Mouse (Mus musculus) G1E (cell line): ENCODE results near the gene Gm17660. TPM values are rescaled to one million over a fixed set of nuclear protein-coding genes. Genes with fewer than 3 reads are reported as not detected.

ENCODE experiments used
- ATAC-seq: 2 replicates; pipeline ENCODE4 v1.8.0; 2016; ENCODE audit warnings: mild to moderate bottlenecking; ENCODE audit not compliant: insufficient number of reproducible peaks, poor library complexity, low FRiP score, severe bottlenecking; ENCODE audit errors: extremely low read depth
- DNase-seq: peaks from one replicate; pipeline ENCODE4 v3.0.0; 2012; ENCODE audit warnings: low spot score
- H3K27me3 ChIP-seq: 2 replicates; pipeline ENCODE4 v1.6.1; 2012; ENCODE audit warnings: mild to moderate bottlenecking, low read length, inconsistent platforms; ENCODE audit not compliant: insufficient read depth
- H3K36me3 ChIP-seq: replicated peaks from 2 replicates; pipeline ENCODE3; 2012; ENCODE audit warnings: mild to moderate bottlenecking, inconsistent platforms
- H3K4me1 ChIP-seq: 2 replicates; pipeline ENCODE4 v1.6.1; 2012; ENCODE audit warnings: low read depth, low read length, inconsistent platforms, mixed read lengths; ENCODE audit not compliant: insufficient read depth
- H3K4me3 ChIP-seq: 2 replicates; pipeline ENCODE4 v1.5.1; 2012; ENCODE audit warnings: low read depth, mild to moderate bottlenecking, inconsistent platforms, low read length, moderate library complexity, mixed read lengths
- H3K9me3 ChIP-seq: replicated peaks from 2 replicates; pipeline ENCODE4 v1.6.1; 2012; ENCODE audit warnings: inconsistent platforms
- CTCF ChIP-seq: IDR thresholded peaks from 2 replicates; pipeline ENCODE4 v1.5.1; 2012; ENCODE audit warnings: low read depth, low read length, inconsistent platforms, mixed read lengths
- GATA1 ChIP-seq: IDR thresholded peaks from 2 replicates; pipeline ENCODE4 v1.6.1; 2012; ENCODE audit warnings: borderline replicate concordance, low read length, inconsistent platforms, mixed read lengths
- GATA2 ChIP-seq: IDR thresholded peaks from 2 replicates; pipeline ENCODE4 v1.6.1; 2012; ENCODE audit warnings: low read depth, low read length, inconsistent platforms, borderline replicate concordance
- POLR2AphosphoS5 ChIP-seq: IDR thresholded peaks from 2 replicates; pipeline ENCODE4 v1.6.1; 2012; ENCODE audit warnings: low read depth, low read length, inconsistent platforms; ENCODE audit not compliant: insufficient replicate concordance
- TAL1 ChIP-seq: conservative IDR thresholded peaks from 2 replicates; pipeline ENCODE4 v1.6.1; 2012; ENCODE audit warnings: low read depth, low read length, inconsistent platforms, mixed read lengths
- polyA plus RNA-seq: library from polyadenylated mRNA; stranded (reverse); fragments of >175 nt; gene quantifications from 2 replicates; pipeline ENCODE4 v1.2.3, GENCODE M21; 2012
- total RNA-seq, 2 experiments: library from RNA; stranded (forward) in 1 of 2; stranded (reverse) in 1 of 2; fragments of 200-1000 nt in 1 of 2; fragments of >200 nt in 1 of 2; fragmentation: Nextera tagmentation in 1 of 2; gene quantifications; 2 replicates each; pipeline ENCODE4 v1.2.3; 2014 to 2017

Gene Gm17660
- total and polyA plus RNA-seq, 3 experiments = not detected

GRCm38 (mm10) chr5:104112511-104112910 lies 35.1 kb upstream of the Gm17660 start:
- peaks cover 7% of the 10 kb centered on the region; the same call in 1 of the 2 replicates for H3K9me3 ChIP-seq
- no peaks in the 10 kb centered on the region for H3K27me3 ChIP-seq
- ATAC-seq = no peak
- TF ChIP-seq TAL1 (no peak), POLR2AphosphoS5 (no peak), GATA1 (no peak), CTCF (no peak), GATA2 (no peak)
- H3K4me3 ChIP-seq = no peak overlapping the region
- no peak for DNase-seq
- no peaks in the 10 kb centered on the region for H3K36me3 ChIP-seq
- H3K4me1 ChIP-seq = no peaks in the 10 kb centered on the region

GRCm38 (mm10) chr5:104112016-104112415 lies 34.6 kb upstream of the Gm17660 start:
- Histone ChIP-seq H3K4me3 (no peak overlapping the region), H3K4me1 (no peaks in the 10 kb centered on the region), H3K27me3 (no peaks in the 10 kb centered on the region), H3K36me3 (no peaks in the 10 kb centered on the region), H3K9me3 (peaks cover 7% of the 10 kb centered on the region; the same call in 1 of the 2 replicates)
- DNase-seq (no peak), ATAC-seq (no peak)
- TF ChIP-seq GATA1 = no peak
- TF ChIP-seq TAL1 = no peak
- no peak for TF ChIP-seq CTCF
- no peak for TF ChIP-seq GATA2
- no peak for TF ChIP-seq POLR2AphosphoS5

- peaks cover 7% of the 10 kb centered on the region; the same call in 1 of the 2 replicates for H3K9me3 ChIP-seq
- no peaks in the 10 kb centered on the region for H3K36me3 ChIP-seq
- no peak overlapping the region for H3K4me3 ChIP-seq
- TF ChIP-seq POLR2AphosphoS5 = no peak
- TF ChIP-seq TAL1 = no peak
- TF ChIP-seq CTCF = no peak
- TF ChIP-seq GATA1 = no peak
- ATAC-seq (no peak), DNase-seq (no peak)
- no peaks in the 10 kb centered on the region for H3K27me3 ChIP-seq
- H3K4me1 ChIP-seq = no peaks in the 10 kb centered on the region
These were observed 32.9 kb upstream of the Gm17660 start for GRCm38 (mm10) chr5:104110171-104110920.

GRCm38 (mm10) chr5:104109516-104109915 lies 32.1 kb upstream of the Gm17660 start:
- ATAC-seq (no peak), DNase-seq (no peak)
- peaks cover 4% of the 10 kb centered on the region; the same call in 1 of the 2 replicates for H3K9me3 ChIP-seq
- no peaks in the 10 kb centered on the region for H3K27me3 ChIP-seq
- H3K36me3 ChIP-seq = no peaks in the 10 kb centered on the region
- no peak for TF ChIP-seq POLR2AphosphoS5
- no peak for TF ChIP-seq TAL1
- no peak for TF ChIP-seq GATA1
- no peak for TF ChIP-seq GATA2
- TF ChIP-seq CTCF = no peak
- H3K4me1 ChIP-seq = no peaks in the 10 kb centered on the region
- no peak overlapping the region for H3K4me3 ChIP-seq

GRCm38 (mm10) chr5:104108879-104109369 lies 31.5 kb upstream of the Gm17660 start:
- Histone ChIP-seq H3K4me1 (no peaks in the 10 kb centered on the region), H3K27me3 (no peaks in the 10 kb centered on the region), H3K36me3 (no peaks in the 10 kb centered on the region), H3K9me3 (peaks cover 4% of the 10 kb centered on the region; the same call in 1 of the 2 replicates), H3K4me3 (no peak overlapping the region)
- TF ChIP-seq POLR2AphosphoS5 = no peak
- DNase-seq (no peak), ATAC-seq (no peak)

- Histone ChIP-seq H3K36me3 (no peaks in the 10 kb centered on the region), H3K4me1 (no peaks in the 10 kb centered on the region), H3K9me3 (no peaks in the 10 kb centered on the region), H3K4me3 (no peak overlapping the region), H3K27me3 (no peaks in the 10 kb centered on the region)
- TF ChIP-seq POLR2AphosphoS5 = no peak
- TF ChIP-seq TAL1 = no peak
- no peak for TF ChIP-seq GATA2
- TF ChIP-seq GATA1 = no peak
- no peak for TF ChIP-seq CTCF
- ATAC-seq = no peak
- DNase-seq = no peak
These were observed 30.9 kb upstream of the Gm17660 start for GRCm38 (mm10) chr5:104108127-104108875.
